8 mouse cellular contexts compared by ENCODE assay signal in the genomic region with DNA sequence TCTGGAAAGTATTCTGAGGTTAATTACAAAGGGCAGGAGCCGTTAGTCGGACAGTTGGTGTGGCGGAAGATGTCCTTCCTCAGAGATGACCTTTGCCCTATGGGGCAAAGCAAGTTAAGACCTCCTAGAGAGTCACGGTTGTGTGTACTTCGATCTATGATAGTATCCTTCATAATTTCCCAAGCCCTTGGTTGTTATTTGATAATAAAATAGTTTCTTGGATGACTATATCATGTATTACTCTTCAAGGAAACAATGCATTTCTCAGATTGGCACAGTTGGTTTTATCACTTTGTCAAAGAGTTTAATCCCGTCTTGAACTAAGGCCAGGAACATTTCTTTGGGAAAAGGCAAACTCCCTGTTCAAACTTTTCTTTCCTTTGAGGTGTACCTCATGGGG. TPM values are rescaled to one million over a fixed set of nuclear protein-coding genes. Genes with fewer than 3 reads are reported as not detected.
A peak's percentile ranks its signal among the peaks of the same experiment; 100 is the strongest.
DNase-seq lines count a peak whose midpoint lies in the region; ATAC-seq and TF ChIP-seq lines count a peak whose summit lies in the region.

A gene (minus strand): TSS at position 101 of the 400 bp plus-strand sequence.

- TF ChIP-seq CTCF in heart, postnatal 0 days (IDR thresholded peaks at IDR 0.05; ENCODE audit: low read depth), result no peak
- no peak for TF ChIP-seq CTCF in MEL (IDR thresholded peaks at IDR 0.05 in 2 of 3, conservative IDR thresholded peaks at IDR 0.05 in 1 of 3; ENCODE audit: control insufficient read depth in 1 of 3, insufficient read depth in 1 of 3, low read depth in 2 of 3, low read length in 3 of 3, poor library complexity in 1 of 3, severe bottlenecking in 1 of 3)

- H3K4me1 ChIP-seq in heart, postnatal 0 days (ENCODE audit: control insufficient read depth, insufficient read depth), result peaks cover 12% of the 10 kb centered on the region
- peaks cover 3 to 15% of the 10 kb centered on the region in 2 experiments; a peak in 3 of 4 replicates for H3K4me1 ChIP-seq in MEL (ENCODE audit: control insufficient read depth in 1 of 2, insufficient read depth in 2 of 2, low read length in 2 of 2)
- no peaks in the 10 kb centered on the region for H3K4me1 ChIP-seq in forebrain, embryonic 11.5 days (replicated peaks; ENCODE audit: control insufficient read depth, insufficient read depth, low read length)
- H3K4me1 ChIP-seq in neural tube, embryonic 13.5 days (replicated peaks), result peaks cover 23% of the 10 kb centered on the region

- H3K9me3 ChIP-seq in heart, postnatal 0 days (replicated peaks; ENCODE audit: control insufficient read depth, low read length), result no peaks in the 10 kb centered on the region
- no peaks in the 10 kb centered on the region for H3K9me3 ChIP-seq in MEL (replicated peaks; ENCODE audit: insufficient read depth, low read length)
- H3K9me3 ChIP-seq in forebrain, embryonic 11.5 days (ENCODE audit: control insufficient read depth, low read length), result no peaks in the 10 kb centered on the region
- no peaks in the 10 kb centered on the region for H3K9me3 ChIP-seq in neural tube, embryonic 13.5 days

- peak within 1 kb of the TSS; percentile 5; the same call in 1 of the 2 replicates for H3K27ac ChIP-seq in heart, postnatal 0 days (ENCODE audit: low read depth)
- H3K27ac ChIP-seq in MEL (ENCODE audit: control insufficient read depth, low read depth, low read length), result peak within 1 kb of the TSS; percentile 14
- no peak within 1 kb of the TSS for H3K27ac ChIP-seq in forebrain, embryonic 11.5 days (ENCODE audit: low read depth, low read length)
- peak within 1 kb of the TSS; percentile 75 for H3K27ac ChIP-seq in neural tube, embryonic 13.5 days (replicated peaks)

- peak within 1 kb of the TSS; percentile 68 for H3K4me3 ChIP-seq in heart, postnatal 0 days (ENCODE audit: low read depth, low read length)
- H3K4me3 ChIP-seq in MEL (ENCODE audit: control insufficient read depth in 1 of 2, insufficient read depth in 1 of 2, low read depth in 2 of 2, low read length in 2 of 2), result peak within 1 kb of the TSS; percentile 73 to 97
- H3K4me3 ChIP-seq in forebrain, embryonic 11.5 days (ENCODE audit: low read depth, low read length), result peak within 1 kb of the TSS; percentile 74
- H3K4me3 ChIP-seq in neural tube, embryonic 13.5 days, result peak within 1 kb of the TSS; percentile 53

- DNase-seq in heart, postnatal 0 days (ENCODE audit: low spot score), result no peak
- no peak for DNase-seq in heart, postnatal 36 days
- no peak for DNase-seq in MEL (ENCODE audit: low read depth, low spot score)
- DNase-seq in forebrain, embryonic 11.5 days (ENCODE audit: low spot score), result no peak
- no peak for DNase-seq in left cerebral cortex, postnatal 36 days (ENCODE audit: low spot score in 2 of 2)
- DNase-seq in frontal cortex, postnatal 14 days (ENCODE audit: low spot score in 2 of 2), result no peak
- DNase-seq in kidney, postnatal 4 days, result no peak

- no peak for TF ChIP-seq RAD21 in MEL (IDR thresholded peaks at IDR 0.05; ENCODE audit: low read depth, low read length)

- intact Hi-C loops in heart, postnatal 36 days (cut with DNase I), result no loop called here
- intact Hi-C loops in left cerebral cortex, postnatal 36 days (cut with DNase I), result no loop called here

- H3K79me2 ChIP-seq in MEL (ENCODE audit: control insufficient read depth, insufficient read depth, low read length, poor library complexity), result no peaks in the 10 kb centered on the region; the same call in 1 of the 2 replicates

- H3K27me3 ChIP-seq in heart, postnatal 0 days (ENCODE audit: control insufficient read depth, insufficient read depth, low read length), result no peaks in the 10 kb centered on the region
- H3K27me3 ChIP-seq in MEL (ENCODE audit: control insufficient read depth in 1 of 2, insufficient read depth in 2 of 2, low read length in 2 of 2), result no peaks in the 10 kb centered on the region
- H3K27me3 ChIP-seq in forebrain, embryonic 11.5 days (ENCODE audit: control insufficient read depth, insufficient read depth, low read length), result no peaks in the 10 kb centered on the region
- no peaks in the 10 kb centered on the region for H3K27me3 ChIP-seq in neural tube, embryonic 13.5 days

- peaks cover 12% of the 10 kb centered on the region for H3K36me3 ChIP-seq in heart, postnatal 0 days (replicated peaks; ENCODE audit: control insufficient read depth, insufficient read depth, low read length)
- peaks cover 6 to 8% of the 10 kb centered on the region in 2 experiments for H3K36me3 ChIP-seq in MEL (ENCODE audit: control insufficient read depth in 1 of 2, insufficient read depth in 2 of 2, low read length in 2 of 2)
- H3K36me3 ChIP-seq in forebrain, embryonic 11.5 days (ENCODE audit: control insufficient read depth, insufficient read depth, low read length), result no peaks in the 10 kb centered on the region
- peaks cover 13% of the 10 kb centered on the region for H3K36me3 ChIP-seq in neural tube, embryonic 13.5 days

- TF ChIP-seq EP300 in heart, postnatal 0 days (IDR thresholded peaks at IDR 0.05; ENCODE audit: low read depth), result no peak
- no peak for TF ChIP-seq EP300 in MEL (IDR thresholded peaks at IDR 0.05; ENCODE audit: low read depth in 1 of 2, low read length in 2 of 2)

- TF ChIP-seq POLR2A in MEL (IDR thresholded peaks at IDR 0.05; ENCODE audit: control insufficient read depth in 1 of 2, insufficient read depth in 1 of 2, low read depth in 1 of 2, low read length in 2 of 2, poor library complexity in 1 of 2), result no peak

- WGBS in heart, postnatal 0 days, result 62% methylated on average over 6 of the region's 6 CpGs
- WGBS in forebrain, embryonic 11.5 days, result 60% methylated on average over 6 of the region's 6 CpGs
- 64% methylated on average over 6 of the region's 6 CpGs for WGBS in neural tube, embryonic 13.5 days

- H3K9ac ChIP-seq in heart, postnatal 0 days (replicated peaks; ENCODE audit: low read depth, low read length), result peak within 1 kb of the TSS; percentile 63
- peak within 1 kb of the TSS; percentile 68 for H3K9ac ChIP-seq in MEL (ENCODE audit: control insufficient read depth, low read depth, low read length, poor library complexity, severe bottlenecking)
- peak within 1 kb of the TSS; percentile 72 for H3K9ac ChIP-seq in forebrain, embryonic 11.5 days (ENCODE audit: low read length)
- H3K9ac ChIP-seq in neural tube, embryonic 13.5 days, result peak within 1 kb of the TSS; percentile 79

- peak within 1 kb of the TSS; percentile 97 for H3K4me2 ChIP-seq in heart, postnatal 0 days (ENCODE audit: low read depth, low read length)
- peak within 1 kb of the TSS; percentile 87 for H3K4me2 ChIP-seq in forebrain, embryonic 11.5 days (ENCODE audit: low read depth, low read length, severe bottlenecking)
- H3K4me2 ChIP-seq in neural tube, embryonic 13.5 days, result peak within 1 kb of the TSS; percentile 86

- no peak for ATAC-seq in heart, postnatal 0 days (ENCODE audit: insufficient read depth, low read depth)
- ATAC-seq in forebrain, embryonic 11.5 days (replicated peaks; ENCODE audit: low FRiP score), result no peak
- no peak for ATAC-seq in neural tube, embryonic 13.5 days (ENCODE audit: low read depth)

TF ChIP-seq in MEL, 35 proteins besides CTCF, POLR2A, EP300 and RAD21:
- no peak for TF ChIP-seq POLR2AphosphoS5 (IDR thresholded peaks at IDR 0.05; ENCODE audit: borderline replicate concordance, low read depth, low read length)
- no peak for TF ChIP-seq ZMIZ1 (IDR thresholded peaks at IDR 0.05; ENCODE audit: low read depth, low read length)
- no peak for TF ChIP-seq ZNF384 (IDR thresholded peaks at IDR 0.05; ENCODE audit: low read depth, low read length)
- TF ChIP-seq POLR2AphosphoS2 (IDR thresholded peaks at IDR 0.05; ENCODE audit: low read length), result no peak
- TF ChIP-seq MEF2A (IDR thresholded peaks at IDR 0.05; ENCODE audit: extremely low read depth, insufficient replicate concordance, low read depth, low read length, poor library complexity, severe bottlenecking), result no peak
- TF ChIP-seq USF1 (IDR thresholded peaks at IDR 0.05; ENCODE audit: low read depth, low read length), result no peak
- no peak for TF ChIP-seq TAL1 (IDR thresholded peaks at IDR 0.05; ENCODE audit: low read length)
- no peak for TF ChIP-seq HCFC1 (IDR thresholded peaks at IDR 0.05; ENCODE audit: low read depth, low read length)
- no peak for TF ChIP-seq BHLHE40 (IDR thresholded peaks at IDR 0.05; ENCODE audit: borderline replicate concordance, low read depth, low read length)
- TF ChIP-seq TBP (IDR thresholded peaks at IDR 0.05; ENCODE audit: low read depth, low read length), result no peak
- TF ChIP-seq CHD1 (IDR thresholded peaks at IDR 0.05; ENCODE audit: low read depth, low read length), result no peak
- no peak for TF ChIP-seq CHD2 (IDR thresholded peaks at IDR 0.05; ENCODE audit: low read length)
- no peak for TF ChIP-seq RCOR1 (IDR thresholded peaks at IDR 0.05; ENCODE audit: low read depth, low read length)
- TF ChIP-seq USF2 (IDR thresholded peaks at IDR 0.05; ENCODE audit: borderline replicate concordance in 1 of 2, insufficient read depth in 1 of 2, low read depth in 1 of 2, low read length in 2 of 2), result no peak
- TF ChIP-seq MXI1 (IDR thresholded peaks at IDR 0.05; ENCODE audit: low read depth, low read length), result no peak
- TF ChIP-seq SIN3A (IDR thresholded peaks at IDR 0.05; ENCODE audit: low read length), result no peak
- no peak for TF ChIP-seq KAT2A (conservative IDR thresholded peaks at IDR 0.05; ENCODE audit: low read depth, low read length)
- no peak for TF ChIP-seq UBTF (IDR thresholded peaks at IDR 0.05; ENCODE audit: borderline replicate concordance, insufficient read depth, low read depth, low read length)
- no peak for TF ChIP-seq MAFK (IDR thresholded peaks at IDR 0.05; ENCODE audit: borderline replicate concordance, low read depth, low read length)

RNA-seq across cellular contexts. Expression of the gene that starts here (rescaled TPM):
- total RNA-seq in heart, postnatal 0 days (2014; rRNA removed; ENCODE audit: low replicate concordance), result 6.8 and 24.0 TPM in 2 replicates
- polyA plus RNA-seq in heart, postnatal 0 days (2015; fragmentation: Nextera tagmentation; extraction: Ambion mirVana), result 6.2 and 6.7 TPM in 2 replicates
- 1 to 10 TPM; 3.3 to 3.5 TPM for total RNA-seq in heart, postnatal 36 days (2021)
- total RNA-seq in MEL (2012; rRNA removed), result 26.7 and 29.8 TPM in 2 replicates
- polyA plus RNA-seq in MEL (2012; ENCODE audit: insufficient read depth in 1 of 2, insufficient read length in 2 of 2, low read depth in 1 of 2, low replicate concordance in 2 of 2, missing spikeins in 1 of 2), result 10 to 100 TPM; 22.0 to 44.5 TPM
- polyA plus RNA-seq in forebrain, embryonic 11.5 days (2014; fragmentation: Nextera tagmentation; extraction: Ambion mirVana), result 25.4 and 26.3 TPM in 2 replicates
- 10 to 100 TPM; 20.7 to 23.4 TPM for total RNA-seq in left cerebral cortex, postnatal 36 days (2021)
- polyA plus RNA-seq in neural tube, embryonic 13.5 days (2015; fragmentation: Nextera tagmentation; extraction: Ambion mirVana), result 24.4 and 25.9 TPM in 2 replicates
